Mouse (Mus musculus) thymus, adult 2 months (tissue): ENCODE results near the gene 4930568D16Rik.

ENCODE experiments used
- CTCF ChIP-seq: fragments of 200-500 bp; IDR thresholded peaks from 2 replicates; pipeline ENCODE4 v1.5.1; 2012; ENCODE audit warnings: mild to moderate bottlenecking, control low read depth, low read length, moderate library complexity, borderline replicate concordance; ENCODE audit not compliant: control insufficient read depth, poor library complexity, insufficient read depth; ENCODE audit errors: extremely low read depth
- POLR2A ChIP-seq: fragments of 200-500 bp; IDR thresholded peaks from 2 replicates; pipeline ENCODE4 v1.6.1; 2012; ENCODE audit warnings: mild to moderate bottlenecking, low read length, control low read depth, moderate library complexity; ENCODE audit not compliant: control insufficient read depth, poor library complexity, insufficient read depth; ENCODE audit errors: extremely low read depth

- TF ChIP-seq CTCF: no peak
- no peak for TF ChIP-seq POLR2A
Measured at GRCm38 (mm10) chr2:35407878-35408277, 40.3 kb upstream of the 4930568D16Rik start.
